Mouse (Mus musculus) erythroblast, embryonic 14.5 days (primary cell): ENCODE data around the gene Cdkn1c.

ENCODE experiments used
- GATA1 ChIP-seq: IDR thresholded peaks from 2 replicates; pipeline ENCODE4 v1.6.1; 2012; ENCODE audit warnings: low read length, inconsistent platforms, mixed read lengths
- TAL1 ChIP-seq: IDR thresholded peaks from 3 replicates; pipeline ENCODE4 v1.6.1; 2012; ENCODE audit warnings: low read length, inconsistent platforms, mixed read lengths

DNA sequence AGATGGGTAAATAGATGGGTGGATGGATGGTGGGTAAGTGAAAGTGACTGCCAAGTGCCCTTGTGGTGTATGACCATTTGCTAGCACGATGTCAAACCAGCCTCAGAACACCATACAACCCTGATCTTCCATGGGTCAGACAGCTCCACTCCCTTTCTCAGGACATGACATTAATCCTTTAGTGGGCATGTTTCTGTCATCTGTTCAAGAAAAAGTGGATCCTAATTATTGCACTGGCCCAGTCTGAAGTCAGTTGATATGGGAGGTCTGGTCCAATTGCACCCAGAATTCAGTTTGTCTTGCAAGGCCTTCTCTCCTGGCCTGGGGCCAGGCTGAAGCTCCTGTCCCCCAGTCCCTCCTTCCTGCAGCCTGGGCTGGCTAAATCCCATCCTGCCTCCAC lies 21.9 kb downstream of the Cdkn1c start:
- TF ChIP-seq TAL1 (no peak), GATA1 (no peak)
